In genomic region chr10:58651270-58652042, GRCm38 (mm10) we compare ENCODE assay signal across 8 mouse cellular contexts. TPM values are rescaled to one million over a fixed set of nuclear protein-coding genes. Genes with fewer than 3 reads are reported as not detected.
DNase-seq lines count a peak whose midpoint lies in the region; ATAC-seq and TF ChIP-seq lines count a peak whose summit lies in the region.

No protein-coding gene starts in this region.

- no peak for TF ChIP-seq CTCF in heart, postnatal 0 days (IDR thresholded peaks at IDR 0.05; ENCODE audit: low read depth)

- no peak overlapping the region for H3K27ac ChIP-seq in heart, postnatal 0 days (ENCODE audit: low read depth)
- no peak overlapping the region for H3K27ac ChIP-seq in midbrain, embryonic 11.5 days (ENCODE audit: low read depth, low read length)

- H3K9ac ChIP-seq in heart, postnatal 0 days (replicated peaks; ENCODE audit: low read depth, low read length) = no peak overlapping the region
- no peak overlapping the region for H3K9ac ChIP-seq in midbrain, embryonic 11.5 days (ENCODE audit: low read length)

- H3K4me3 ChIP-seq in heart, postnatal 0 days (ENCODE audit: low read depth, low read length) = no peak overlapping the region
- H3K4me3 ChIP-seq in midbrain, embryonic 11.5 days (ENCODE audit: low read depth, low read length) = no peak overlapping the region

- peak overlapping the region; percentile 29; the same call in 1 of the 2 replicates for H3K4me2 ChIP-seq in heart, postnatal 0 days (ENCODE audit: low read depth, low read length)
- H3K4me2 ChIP-seq in midbrain, embryonic 11.5 days = peak overlapping the region; percentile 12

- H3K27me3 ChIP-seq in heart, postnatal 0 days (ENCODE audit: control insufficient read depth, insufficient read depth, low read length) = no peaks in the 10 kb centered on the region
- H3K27me3 ChIP-seq in midbrain, embryonic 11.5 days (ENCODE audit: control insufficient read depth, insufficient read depth, low read length) = no peaks in the 10 kb centered on the region; the same call in 1 of the 2 replicates

- DNase-seq in heart, postnatal 0 days (ENCODE audit: low spot score) = no peak
- DNase-seq in heart, postnatal 36 days = no peak
- DNase-seq in ZHBTc4 (ENCODE audit: low read depth, low spot score) = peak; percentile 55
- peak; percentile 51 for DNase-seq in forelimb bud, embryonic 11.5 days (ENCODE audit: low read depth, low spot score)
- peak; percentile 86 for DNase-seq in midbrain, embryonic 11.5 days (ENCODE audit: low spot score, missing footprints)
- no peak for DNase-seq in yolk sac, embryonic 10.5 days (ENCODE audit: low spot score)
- no peak for DNase-seq in ovary, postnatal 36 days (ENCODE audit: low spot score)
- DNase-seq in left cerebral cortex, postnatal 4 days = no peak

- no peak for TF ChIP-seq EP300 in heart, postnatal 0 days (IDR thresholded peaks at IDR 0.05; ENCODE audit: low read depth)

- peaks cover 12% of the 10 kb centered on the region for H3K4me1 ChIP-seq in heart, postnatal 0 days (ENCODE audit: control insufficient read depth, insufficient read depth)
- H3K4me1 ChIP-seq in midbrain, embryonic 11.5 days (ENCODE audit: control insufficient read depth, insufficient read depth, low read length) = peaks cover 19% of the 10 kb centered on the region

- no peaks in the 10 kb centered on the region for H3K9me3 ChIP-seq in heart, postnatal 0 days (replicated peaks; ENCODE audit: control insufficient read depth, low read length)
- no peaks in the 10 kb centered on the region; the same call in 1 of the 2 replicates for H3K9me3 ChIP-seq in midbrain, embryonic 11.5 days (ENCODE audit: control insufficient read depth, low read length)

- ATAC-seq in heart, postnatal 0 days (ENCODE audit: insufficient read depth, low read depth) = no peak
- peak; percentile 38; the same call in 1 of the 2 replicates for ATAC-seq in midbrain, embryonic 11.5 days (ENCODE audit: low FRiP score)

- WGBS in heart, postnatal 0 days = 13% methylated on average over 22 of the region's 22 CpGs
- WGBS in midbrain, embryonic 11.5 days = 5% methylated on average over 22 of the region's 22 CpGs

- no peaks in the 10 kb centered on the region for H3K36me3 ChIP-seq in heart, postnatal 0 days (replicated peaks; ENCODE audit: control insufficient read depth, insufficient read depth, low read length)
- H3K36me3 ChIP-seq in midbrain, embryonic 11.5 days (ENCODE audit: control insufficient read depth, insufficient read depth, low read length) = no peaks in the 10 kb centered on the region

- intact Hi-C loops in heart, postnatal 36 days (cut with DNase I) = no loop called here
- intact Hi-C loops in left cerebral cortex, postnatal 4 days (cut with DNase I) = no loop called here

RNA-seq across cellular contexts. Expression of gene Edar, which starts 24.0 kb away (rescaled TPM):
- total RNA-seq in heart, postnatal 0 days (2014; rRNA removed; ENCODE audit: low replicate concordance) = 0.08 TPM in 1 of 2 replicates, not detected in the other
- not detected in 2 replicates for polyA plus RNA-seq in heart, postnatal 0 days (2015; fragmentation: Nextera tagmentation; extraction: Ambion mirVana)
- under 1 TPM; 0.41 to 0.42 TPM for total RNA-seq in heart, postnatal 36 days (2021)
- polyA plus RNA-seq in midbrain, embryonic 11.5 days (2014; fragmentation: Nextera tagmentation; extraction: Ambion mirVana) = 0.18 and 0.59 TPM in 2 replicates
- total RNA-seq in left cerebral cortex, postnatal 4 days (2021) = under 1 TPM; 0.24 to 0.28 TPM

Comparison
In these comparisons a context has a peak if more than half of its experiments do, and no peak if none do; other contexts are left out.
1. DNase-seq: peak in ZHBTc4 (single experiment), forelimb bud, embryonic 11.5 days (single experiment) and midbrain, embryonic 11.5 days (single experiment); none in heart, postnatal 0 days (single experiment), heart, postnatal 36 days (0 of 2), yolk sac, embryonic 10.5 days (single experiment), ovary, postnatal 36 days (single experiment) and left cerebral cortex, postnatal 4 days (single experiment).